Mouse (Mus musculus) layer of hippocampus, postnatal 25 days (tissue): ENCODE measurements around the gene Syce1. TPM values are rescaled to one million over a fixed set of nuclear protein-coding genes. Genes with fewer than 3 reads are reported as not detected.
"Not testable (repeated sequence)": the region's sequence is repeated elsewhere in the genome, so short reads cannot be mapped to it uniquely, and the experiment has no call there.

Experiments
- DNase-seq, 2 experiments: peaks; one replicate each; pipeline ENCODE4 v3.0.0; 2022; ENCODE audit warnings: mixed read lengths in 2 of 2, low spot score in 1 of 2; ENCODE audit errors: extremely low spot score in 1 of 2
- total RNA-seq, 2 experiments: library from RNA; stranded (reverse); gene quantifications; 2 replicates each; pipeline ENCODE4 v1.2.3; 2021

The Syce1 gene
- total RNA-seq, 2 experiments from 2014 or later = not detected

GRCm38 (mm10) chr7:140780548-140780947, 7.1 kb downstream of the Syce1 start:
- no peak for DNase-seq

GRCm38 (mm10) chr7:140765888-140766739, 21.5 kb downstream of the Syce1 start:
- no peak for DNase-seq

GRCm38 (mm10) chr7:140765391-140765790, 22.3 kb downstream of the Syce1 start:
- not testable (repeated sequence) for DNase-seq

GRCm38 (mm10) chr7:140763447-140764020, 24.1 kb downstream of the Syce1 start, which contains the start of gene Cyp2e1:
TSS of gene Cyp2e1 (plus strand) at chr7:140763739.
- DNase-seq = no peak

GRCm38 (mm10) chr7:140760647-140761046, 27.0 kb downstream of the Syce1 start:
- DNase-seq = no peak

GRCm38 (mm10) chr7:140756151-140756854, 31.3 kb downstream of the Syce1 start:
- DNase-seq = no peak

- no peak for DNase-seq
Measured at GRCm38 (mm10) chr7:140754556-140754955, 33.1 kb downstream of the Syce1 start.

- no peak for DNase-seq
Measured at GRCm38 (mm10) chr7:140748827-140749160, 38.9 kb downstream of the Syce1 start.

GRCm38 (mm10) chr7:140748116-140748826, 39.4 kb downstream of the Syce1 start:
- DNase-seq = no peak

GRCm38 (mm10) chr7:140747402-140747801, 40.2 kb downstream of the Syce1 start:
- DNase-seq = no peak

- DNase-seq = no peak
Measured at GRCm38 (mm10) chr7:140733162-140733561, 54.5 kb downstream of the Syce1 start.

Other genes starting within 250 kb of the Syce1 start
- not detected for gene Olfr538, start 220.0 kb downstream of the Syce1 start, total RNA-seq
- under 1 TPM; 0.30 to 0.45 TPM for gene Olfr46, start 186.6 kb downstream of the Syce1 start, total RNA-seq
- gene Olfr61, start 158.9 kb downstream of the Syce1 start, total RNA-seq = not detected
- not detected for gene Olfr53, start 141.4 kb downstream of the Syce1 start, total RNA-seq
- gene Olfr539, start 127.9 kb downstream of the Syce1 start, total RNA-seq = under 1 TPM; 0.10 to 0.21 TPM
- gene Olfr45, start 105.9 kb downstream of the Syce1 start, total RNA-seq = under 1 TPM in 1 of 2 experiments, not detected in 1; 0.23 TPM
- not detected for gene Olfr541, start 90.6 kb downstream of the Syce1 start, total RNA-seq
- gene Cyp2e1, start 24.1 kb downstream of the Syce1 start, total RNA-seq = not detected
- gene Zfp941, start 34.3 kb upstream of the Syce1 start, total RNA-seq = 10 to 100 TPM; 11.6 to 13.6 TPM
- gene Urah, start 47.2 kb upstream of the Syce1 start, total RNA-seq = 1 to 10 TPM; 1.6 to 1.7 TPM
- gene Scgb1c1, start 57.7 kb upstream of the Syce1 start, total RNA-seq = not detected
- not detected for gene Odf3, start 60.0 kb upstream of the Syce1 start, total RNA-seq
- not detected for gene Gm45785, start 68.5 kb upstream of the Syce1 start, total RNA-seq
- gene Ric8a, start 69.1 kb upstream of the Syce1 start, total RNA-seq = 10 to 100 TPM; 79.1 to 86.5 TPM
- 10 to 100 TPM; 26.6 to 29.6 TPM for gene Bet1l, start 69.7 kb upstream of the Syce1 start, total RNA-seq
- gene Psmd13, start 94.1 kb upstream of the Syce1 start, total RNA-seq = 100 to 1,000 TPM; 107 to 117 TPM
- gene Sirt3, start 94.5 kb upstream of the Syce1 start, total RNA-seq = 10 to 100 TPM; 67.0 to 77.5 TPM
- gene Cox8b, start 112.6 kb upstream of the Syce1 start, total RNA-seq = 1 to 10 TPM; 1.3 to 2.8 TPM
- gene Nlrp6, start 133.1 kb upstream of the Syce1 start, total RNA-seq = under 1 TPM; 0.21 to 0.37 TPM
- 1 to 10 TPM; 4.0 to 7.1 TPM for gene Pgghg, start 153.5 kb upstream of the Syce1 start, total RNA-seq
- not detected for gene Ifitm5, start 162.4 kb upstream of the Syce1 start, total RNA-seq
- gene Gm45717, start 168.1 kb upstream of the Syce1 start, total RNA-seq = not detected
- gene Ifitm2, start 168.1 kb upstream of the Syce1 start, total RNA-seq = 10 to 100 TPM in 1 of 2 experiments, 1 to 10 TPM in 1; 9.7 to 13.4 TPM
- 1 to 10 TPM; 1.3 to 1.5 TPM for gene Ifitm1, start 179.4 kb upstream of the Syce1 start, total RNA-seq
- gene Ifitm3, start 222.9 kb upstream of the Syce1 start, total RNA-seq = 10 to 100 TPM; 11.9 to 13.8 TPM
- not detected for gene Ifitm6, start 230.1 kb upstream of the Syce1 start, total RNA-seq
- not detected for gene Gm17387, start 241.3 kb upstream of the Syce1 start, total RNA-seq